Mouse (Mus musculus) hindbrain, embryonic 12.5 days (tissue): Measurements from ENCODE around the gene Rab30. TPM values are rescaled to one million over a fixed set of nuclear protein-coding genes. Genes with fewer than 3 reads are reported as not detected.

Experiments
- ATAC-seq: fragments of 200-750 bp; cut with Nextera tagmentation; 2 replicates; pipeline ENCODE4 v1.8.0; 2017; ENCODE audit warnings: moderate TSS enrichment; ENCODE audit not compliant: low FRiP score
- H3K27ac ChIP-seq: fragments of 300-500 bp; sonication (generic); 2 replicates; pipeline ENCODE4 v1.5.1; 2016; ENCODE audit warnings: mild to moderate bottlenecking
- H3K27me3 ChIP-seq: fragments of 300-500 bp; sonication (generic); 2 replicates; pipeline ENCODE4 v1.6.1; 2016; ENCODE audit warnings: mild to moderate bottlenecking
- H3K36me3 ChIP-seq: fragments of 300-500 bp; sonication (generic); 2 replicates; pipeline ENCODE4 v1.6.1; 2016; ENCODE audit warnings: mild to moderate bottlenecking
- H3K4me1 ChIP-seq: fragments of 300-500 bp; sonication (generic); 2 replicates; pipeline ENCODE4 v1.6.1; 2016
- H3K4me2 ChIP-seq: fragments of 300-500 bp; sonication (generic); replicated peaks from 2 replicates; pipeline ENCODE4 v1.6.1; 2016; ENCODE audit warnings: mild to moderate bottlenecking
- H3K4me3 ChIP-seq: fragments of 300-500 bp; sonication (generic); 2 replicates; pipeline ENCODE4 v1.5.1; 2016; ENCODE audit warnings: mild to moderate bottlenecking
- H3K9ac ChIP-seq: fragments of 300-500 bp; sonication (generic); 2 replicates; pipeline ENCODE4 v1.6.1; 2016; ENCODE audit warnings: mild to moderate bottlenecking, moderate library complexity
- H3K9me3 ChIP-seq: fragments of 300-500 bp; sonication (generic); replicated peaks from 2 replicates; pipeline ENCODE4 v1.6.1; 2016; ENCODE audit warnings: mild to moderate bottlenecking
- WGBS: fragments of 180-500 bp; shearing (Covaris S2); methylation state at CpG from one replicate; pipeline ENCODE4 v1.1.7; 2016; 5-methylcytosine and 5-hydroxymethylcytosine counted together
- polyA plus RNA-seq: library from polyadenylated mRNA; unstranded; fragments of >200 nt; fragmentation: Nextera tagmentation; extraction: Ambion mirVana; gene quantifications from 2 replicates; pipeline ENCODE4 v1.2.1, GENCODE M21; 2016

The Rab30 gene
- polyA plus RNA-seq, 1 experiment from 2014 or later = 22.6 TPM

DNA sequence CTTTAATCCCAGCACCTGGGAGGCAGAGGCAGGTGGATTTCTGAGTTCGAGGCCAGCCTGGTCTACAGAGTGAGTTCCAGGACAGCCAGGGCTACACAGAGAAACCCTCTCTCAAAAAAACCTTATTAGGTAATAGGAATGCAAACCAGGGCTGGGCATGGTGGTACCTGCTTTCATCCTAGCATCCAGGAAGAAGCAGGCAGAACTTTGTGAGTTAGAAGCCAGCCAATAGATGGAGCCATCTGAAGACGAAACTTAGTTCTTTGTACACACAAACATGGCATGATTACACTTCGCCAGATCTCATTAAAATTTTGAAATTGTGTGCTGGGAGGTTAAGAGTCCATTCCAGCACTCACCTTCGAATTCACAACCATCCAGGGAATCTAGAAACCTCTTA is 10.9 kb upstream of the Rab30 start:
- no peak overlapping the region for H3K9ac ChIP-seq
- no peak overlapping the region for H3K27ac ChIP-seq
- 83% methylated on average over 4 of the region's 4 CpGs for WGBS
- H3K27me3 ChIP-seq = no peaks in the 10 kb centered on the region
- H3K36me3 ChIP-seq = 0 out of 2 replicates have a peak, but pooled peaks cover 6% of the 10 kb centered on the region
- H3K4me3 ChIP-seq = no peak overlapping the region
- no peaks in the 10 kb centered on the region for H3K4me1 ChIP-seq
- no peak for ATAC-seq
- H3K9me3 ChIP-seq = no peaks in the 10 kb centered on the region
- H3K4me2 ChIP-seq = no peak overlapping the region

DNA sequence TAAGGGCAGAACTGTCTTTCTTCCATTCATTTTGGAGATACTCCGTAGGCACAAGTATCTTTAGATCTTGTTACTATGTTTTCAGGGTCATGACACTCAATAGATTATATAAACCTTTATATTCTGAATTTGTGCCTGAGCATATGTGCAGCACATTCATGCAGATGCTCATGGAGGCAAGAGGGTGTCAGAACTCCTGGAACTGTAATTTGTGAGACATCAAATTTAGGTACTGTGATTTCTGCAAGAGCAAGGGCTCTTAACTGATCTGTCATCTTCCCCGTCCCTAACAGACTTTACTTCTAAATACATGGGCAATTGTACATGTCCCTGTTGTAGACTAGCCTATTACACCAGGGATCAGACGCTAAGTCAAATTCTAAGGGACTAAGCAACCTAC is 10.4 kb upstream of the Rab30 start:
- no peak overlapping the region for H3K4me2 ChIP-seq
- WGBS = 77% methylated on average over 3 of the region's 3 CpGs
- H3K9me3 ChIP-seq = no peaks in the 10 kb centered on the region
- H3K27me3 ChIP-seq = no peaks in the 10 kb centered on the region
- no peaks in the 10 kb centered on the region for H3K4me1 ChIP-seq
- 0 out of 2 replicates have a peak, but pooled peaks cover 6% of the 10 kb centered on the region for H3K36me3 ChIP-seq
- H3K4me3 ChIP-seq = no peak overlapping the region
- ATAC-seq = no peak
- H3K9ac ChIP-seq = no peak overlapping the region
- H3K27ac ChIP-seq = no peak overlapping the region

- no peaks in the 10 kb centered on the region for H3K27me3 ChIP-seq
- H3K36me3 ChIP-seq = 0 out of 2 replicates have a peak, but pooled peaks cover 11% of the 10 kb centered on the region
- ATAC-seq = no peak
- H3K27ac ChIP-seq = no peak overlapping the region
- H3K9ac ChIP-seq = no peak overlapping the region
- no peak overlapping the region for H3K4me3 ChIP-seq
- H3K4me2 ChIP-seq = no peak overlapping the region
- H3K9me3 ChIP-seq = no peaks in the 10 kb centered on the region
- H3K4me1 ChIP-seq = no peaks in the 10 kb centered on the region
- 89% methylated on average over 7 of the region's 7 CpGs for WGBS
Measured at GRCm38 (mm10) chr7:92732136-92732535, 9.3 kb upstream of the Rab30 start.

GRCm38 (mm10) chr7:92737560-92737959 is 3.8 kb upstream of the Rab30 start:
- WGBS = 91% methylated on average over 1 of the region's 1 CpGs
- Histone ChIP-seq H3K27me3 (no peaks in the 10 kb centered on the region), H3K4me1 (peaks cover 12% of the 10 kb centered on the region), H3K9ac (no peak overlapping the region), H3K27ac (no peak overlapping the region), H3K36me3 (0 out of 2 replicates have a peak, but pooled peaks cover 15% of the 10 kb centered on the region), H3K9me3 (no peaks in the 10 kb centered on the region), H3K4me3 (no peak overlapping the region), H3K4me2 (no peak overlapping the region)
- no peak for ATAC-seq

GRCm38 (mm10) chr7:92739956-92740355 is 1.4 kb upstream of the Rab30 start:
- no peaks in the 10 kb centered on the region for H3K9me3 ChIP-seq
- H3K4me2 ChIP-seq = peak overlapping the region; percentile 63
- 40% methylated on average over 6 of the region's 6 CpGs for WGBS
- no peaks in the 10 kb centered on the region for H3K27me3 ChIP-seq
- peak overlapping the region; percentile 76 for H3K4me3 ChIP-seq
- H3K36me3 ChIP-seq = 0 out of 2 replicates have a peak, but pooled peaks cover 10% of the 10 kb centered on the region
- H3K9ac ChIP-seq = peak overlapping the region; percentile 94
- H3K4me1 ChIP-seq = peaks cover 29% of the 10 kb centered on the region
- ATAC-seq = no peak
- 0 out of 2 replicates have a peak overlapping the region, but pooled peaks have one; percentile 18 for H3K27ac ChIP-seq

DNA sequence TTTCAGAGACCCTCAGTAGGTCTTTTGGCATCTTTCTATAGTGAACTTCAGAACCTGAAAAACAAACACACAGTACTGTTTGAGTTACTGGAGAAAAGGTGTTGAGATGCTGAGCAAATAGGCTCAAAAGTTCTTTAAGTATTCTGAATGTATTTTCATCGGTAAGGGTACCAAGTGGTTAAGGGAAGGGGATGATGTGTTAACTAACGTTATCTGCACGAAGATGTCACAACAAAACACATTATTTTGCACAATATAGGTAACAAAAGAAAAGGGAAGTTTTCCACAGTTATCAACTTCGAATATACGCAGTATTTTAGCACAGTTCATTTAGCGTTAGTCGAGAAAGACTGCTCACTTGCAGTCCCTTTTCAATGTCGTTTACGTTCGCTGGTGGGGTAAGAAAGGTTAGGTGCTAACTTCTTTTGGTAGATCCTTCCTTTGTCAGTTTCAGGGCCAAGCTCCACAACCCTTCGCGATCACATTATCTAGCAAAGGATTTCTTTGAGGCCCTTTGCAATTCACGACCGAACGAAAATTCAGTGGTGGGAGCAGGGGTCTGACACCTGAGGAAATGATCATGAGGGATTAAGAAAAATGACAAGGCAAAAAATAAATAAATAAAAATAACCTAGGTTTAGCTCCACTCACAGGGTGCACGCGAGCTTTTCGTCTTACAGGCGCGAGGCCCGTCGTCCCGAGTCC is 840 bp upstream of the Rab30 start:
- H3K27ac ChIP-seq = peak overlapping the region; percentile 97
- peaks cover 29% of the 10 kb centered on the region for H3K4me1 ChIP-seq
- 4% methylated on average over 23 of the region's 23 CpGs for WGBS
- H3K4me2 ChIP-seq = peak overlapping the region; percentile 63
- peak overlapping the region; percentile 76 for H3K4me3 ChIP-seq
- H3K9me3 ChIP-seq = no peaks in the 10 kb centered on the region
- H3K9ac ChIP-seq = peak overlapping the region; percentile 94
- ATAC-seq = no peak
- no peaks in the 10 kb centered on the region for H3K27me3 ChIP-seq
- H3K36me3 ChIP-seq = 0 out of 2 replicates have a peak, but pooled peaks cover 10% of the 10 kb centered on the region

DNA sequence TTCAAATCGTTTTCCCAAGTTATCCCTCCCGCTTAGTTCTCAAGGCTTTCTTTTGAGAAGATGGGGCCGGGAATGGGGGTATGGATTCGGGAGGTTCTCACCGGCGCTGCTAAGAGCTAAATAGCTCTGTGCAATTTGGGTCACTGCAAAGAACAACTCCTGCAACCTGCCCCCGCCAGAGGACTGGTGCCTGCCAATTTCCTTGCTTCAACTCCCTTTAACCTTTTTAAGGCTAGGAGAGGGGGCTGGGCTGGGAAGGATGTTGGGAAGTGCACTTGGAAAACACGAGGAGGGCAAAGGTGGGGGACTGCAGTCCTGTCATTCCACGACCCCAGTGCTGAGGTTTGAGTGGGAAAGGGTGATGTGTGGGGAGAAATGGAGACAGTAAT is 452 bp downstream of the Rab30 start:
- H3K4me2 ChIP-seq = peak overlapping the region; percentile 91
- H3K9ac ChIP-seq = peak overlapping the region; percentile 70
- H3K4me1 ChIP-seq = peaks cover 29% of the 10 kb centered on the region
- peak overlapping the region; percentile 97; the same call in 1 of the 2 replicates for H3K27ac ChIP-seq
- peak overlapping the region; percentile 76 for H3K4me3 ChIP-seq
- 0 out of 2 replicates have a peak, but pooled peaks cover 6% of the 10 kb centered on the region for H3K36me3 ChIP-seq
- ATAC-seq = peak; percentile 42
- WGBS = under 1% methylated on average over 9 of the region's 9 CpGs
- no peaks in the 10 kb centered on the region for H3K27me3 ChIP-seq
- H3K9me3 ChIP-seq = no peaks in the 10 kb centered on the region

DNA sequence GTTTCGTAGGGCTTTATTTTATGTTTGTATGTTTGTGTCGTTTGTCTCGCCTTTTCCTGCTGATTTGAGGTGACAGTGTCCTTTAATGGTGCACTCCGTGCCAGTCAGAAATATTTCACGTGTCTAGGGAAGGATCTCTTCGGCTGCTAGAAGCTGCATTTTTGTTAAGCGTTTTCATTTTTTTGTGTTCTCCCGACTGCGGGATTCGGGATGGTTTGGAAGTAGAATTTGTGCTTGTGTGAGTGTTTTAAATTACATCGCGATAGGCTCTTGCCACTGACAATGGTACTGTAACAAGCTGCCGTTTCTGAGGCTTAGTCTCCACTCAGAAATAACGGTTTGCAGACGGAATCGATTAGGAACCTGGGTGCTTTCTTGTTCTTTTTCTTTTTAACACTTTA is 938 bp downstream of the Rab30 start:
- no peaks in the 10 kb centered on the region for H3K27me3 ChIP-seq
- H3K9ac ChIP-seq = peak overlapping the region; percentile 70
- under 1% methylated on average over 16 of the region's 16 CpGs for WGBS
- no peak for ATAC-seq
- H3K4me1 ChIP-seq = peaks cover 29% of the 10 kb centered on the region
- H3K27ac ChIP-seq = peak overlapping the region; percentile 44; the same call in 1 of the 2 replicates
- H3K4me2 ChIP-seq = peak overlapping the region; percentile 91
- H3K4me3 ChIP-seq = peak overlapping the region; percentile 76
- 0 out of 2 replicates have a peak, but pooled peaks cover 6% of the 10 kb centered on the region for H3K36me3 ChIP-seq
- no peaks in the 10 kb centered on the region for H3K9me3 ChIP-seq

DNA sequence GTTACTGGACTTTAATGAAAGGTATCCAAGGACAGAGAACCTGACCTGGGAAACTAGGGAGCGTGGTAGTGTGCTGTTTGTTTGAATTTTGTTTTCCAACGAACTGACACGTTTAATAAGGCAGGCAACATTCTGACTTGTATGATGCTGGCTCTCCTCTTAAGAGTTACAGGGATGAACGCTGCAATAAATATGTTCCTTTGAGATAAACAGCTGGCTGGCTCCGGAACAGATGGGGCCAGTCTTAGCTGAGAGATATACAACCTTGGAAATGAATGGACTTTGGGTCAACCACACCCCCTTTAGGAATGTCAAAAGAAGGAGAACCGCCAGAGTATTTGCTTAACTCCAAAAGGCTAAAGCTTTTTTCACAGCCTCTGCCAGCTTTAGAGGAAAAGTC is 1.4 kb downstream of the Rab30 start:
- H3K4me2 ChIP-seq = peak overlapping the region; percentile 91
- H3K4me1 ChIP-seq = peaks cover 26% of the 10 kb centered on the region
- H3K27me3 ChIP-seq = no peaks in the 10 kb centered on the region
- no peak for ATAC-seq
- no peak overlapping the region for H3K27ac ChIP-seq
- 0 out of 2 replicates have a peak, but pooled peaks cover 6% of the 10 kb centered on the region for H3K36me3 ChIP-seq
- H3K9ac ChIP-seq = peak overlapping the region; percentile 70
- WGBS = 1% methylated on average over 6 of the region's 6 CpGs
- H3K4me3 ChIP-seq = peak overlapping the region; percentile 76
- H3K9me3 ChIP-seq = no peaks in the 10 kb centered on the region

- no peak for ATAC-seq
- Histone ChIP-seq H3K27me3 (no peaks in the 10 kb centered on the region), H3K9me3 (no peaks in the 10 kb centered on the region), H3K9ac (peak overlapping the region; percentile 70), H3K27ac (no peak overlapping the region), H3K4me3 (peak overlapping the region; percentile 76), H3K36me3 (0 out of 2 replicates have a peak, but pooled peaks cover 5% of the 10 kb centered on the region), H3K4me2 (peak overlapping the region; percentile 91), H3K4me1 (peaks cover 21% of the 10 kb centered on the region)
- 13% methylated on average over 6 of the region's 6 CpGs for WGBS
Measured at GRCm38 (mm10) chr7:92743325-92743724, 1.9 kb downstream of the Rab30 start.

DNA sequence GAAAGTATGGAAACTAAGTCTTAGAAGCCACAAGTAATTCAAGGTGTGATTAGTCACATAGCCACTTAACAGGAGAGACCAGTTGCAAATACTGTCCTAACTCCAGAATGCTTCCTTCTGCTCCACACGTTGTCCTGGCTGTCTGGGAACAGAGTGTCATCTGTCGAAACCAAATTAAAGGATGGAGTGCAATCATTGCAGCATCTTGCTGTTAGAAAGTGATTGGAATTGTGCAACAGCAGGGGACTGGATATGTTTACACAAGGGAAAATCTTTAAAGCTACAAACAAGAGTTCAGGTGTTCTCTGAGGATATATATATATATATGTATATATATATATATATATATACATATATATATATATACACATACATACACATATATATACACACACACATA is 9.0 kb downstream of the Rab30 start:
- no peaks in the 10 kb centered on the region for H3K4me1 ChIP-seq
- no peaks in the 10 kb centered on the region for H3K9me3 ChIP-seq
- H3K36me3 ChIP-seq = no peaks in the 10 kb centered on the region
- WGBS = 78% methylated on average over 2 of the region's 2 CpGs
- H3K27me3 ChIP-seq = no peaks in the 10 kb centered on the region
- no peak overlapping the region for H3K4me2 ChIP-seq
- no peak overlapping the region for H3K9ac ChIP-seq
- no peak for ATAC-seq
- no peak overlapping the region for H3K27ac ChIP-seq
- H3K4me3 ChIP-seq = no peak overlapping the region

DNA sequence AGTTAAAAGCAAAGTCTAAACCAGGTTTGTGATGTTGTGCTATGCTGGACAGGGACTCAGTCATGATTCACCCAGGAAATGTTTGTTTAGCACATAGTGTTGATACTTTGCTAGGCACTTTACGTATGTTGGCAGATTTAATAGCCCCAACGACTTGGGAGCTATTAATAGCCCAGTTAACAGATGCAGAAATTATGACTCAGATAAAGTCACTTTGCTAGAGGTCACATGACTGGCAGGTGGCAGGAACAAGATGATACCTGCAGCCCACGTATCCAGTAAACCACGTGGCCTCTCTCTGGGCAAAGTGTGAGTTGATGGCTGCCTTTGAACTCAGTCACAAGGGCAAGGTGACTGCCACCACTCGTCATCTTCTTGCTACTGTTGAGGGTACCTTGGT is 16.7 kb downstream of the Rab30 start:
- no peak overlapping the region for H3K9ac ChIP-seq
- H3K9me3 ChIP-seq = no peaks in the 10 kb centered on the region
- ATAC-seq = no peak
- 91% methylated on average over 5 of the region's 5 CpGs for WGBS
- no peak overlapping the region for H3K27ac ChIP-seq
- H3K4me1 ChIP-seq = no peaks in the 10 kb centered on the region
- no peaks in the 10 kb centered on the region for H3K27me3 ChIP-seq
- H3K4me2 ChIP-seq = no peak overlapping the region
- H3K4me3 ChIP-seq = no peak overlapping the region
- no peaks in the 10 kb centered on the region for H3K36me3 ChIP-seq

DNA sequence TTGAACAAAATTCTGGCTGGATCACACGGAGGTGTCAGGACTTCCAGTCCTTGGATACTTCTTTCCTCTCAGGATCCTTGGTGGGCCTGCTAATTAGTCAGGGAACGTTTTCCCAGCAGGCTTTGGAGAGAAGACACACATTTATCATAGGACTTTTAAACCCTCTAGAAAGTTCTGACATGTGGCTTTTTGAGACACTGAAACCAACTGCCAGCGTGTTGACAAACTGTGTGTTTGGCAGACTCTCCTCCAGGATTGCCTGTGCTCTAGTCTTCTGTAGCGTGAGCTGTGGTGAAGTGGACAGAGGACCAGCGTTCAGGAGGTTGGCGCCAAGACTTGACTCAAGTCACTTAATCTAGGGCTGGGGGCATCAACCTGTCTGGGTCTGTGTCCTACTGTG is 19.2 kb downstream of the Rab30 start:
- Histone ChIP-seq H3K27ac (no peak overlapping the region), H3K27me3 (no peaks in the 10 kb centered on the region), H3K36me3 (no peaks in the 10 kb centered on the region), H3K9ac (no peak overlapping the region), H3K4me1 (no peaks in the 10 kb centered on the region), H3K9me3 (no peaks in the 10 kb centered on the region), H3K4me2 (no peak overlapping the region), H3K4me3 (no peak overlapping the region)
- ATAC-seq = no peak
- WGBS = 86% methylated on average over 6 of the region's 6 CpGs
